20 mouse cellular contexts compared by ENCODE assay signal in genomic region chr10:69478831-69479230, GRCm38 (mm10).
DNase-seq lines count a peak whose midpoint lies in the region.
"Had no signal": no experiment of that assay in that cellular context is flagged by ENCODE, and none has a peak within 500 bp of the region (broad histone marks: within the 10 kb centered on the region; RNA-seq: fewer than 3 reads in every experiment).

No protein-coding gene starts in this region.

- DNase-seq in 3134 (ENCODE audit: extremely low read depth, insufficient read length, low spot score) (peak; percentile 8), A20 (ENCODE audit: low read depth, low spot score) (peak; percentile 2), NIH3T3 (ENCODE audit: low read depth) (peak; percentile 67)
- DNase-seq in cerebellum, adult 9-10 months: no peak
- no peak for DNase-seq in gastrocnemius, postnatal 14 days
- no peak for DNase-seq in thymus, postnatal 36 days
- DNase-seq: adrenal gland, postnatal 10 days; adrenal gland, postnatal 36 days; B cell, adult 2 months; cerebellum, adult 11 months; cerebellum, adult 2 months; cerebellum, postnatal 10 days; cerebellum, postnatal 36 days; embryo, embryonic 11 days; gastrocnemius, adult 2 months; gastrocnemius, postnatal 25 days; heart, adult 2 months; heart, postnatal 14 days; heart, postnatal 4 days; kidney, adult 2 months had no signal

- intact Hi-C loops in gastrocnemius, postnatal 14 days (cut with DNase I; ENCODE audit: low total_unique reads): no loop called here

Comparison
In these comparisons a context has a peak if more than half of its experiments do, and no peak if none do; other contexts are left out.
1. DNase-seq: peak in 3134 (single experiment), A20 (single experiment) and NIH3T3 (single experiment); none in cerebellum, adult 9-10 months (single experiment), gastrocnemius, postnatal 14 days (single experiment) and thymus, postnatal 36 days (0 of 2).